Mouse (Mus musculus): ENCODE measurements around the gene Slc5a2. TPM values are rescaled to one million over a fixed set of nuclear protein-coding genes. Genes with fewer than 3 reads are reported as not detected.

Gene Slc5a2
- polyA plus RNA-seq, 1 experiment from 2014 or later = 6.6 TPM

DNA sequence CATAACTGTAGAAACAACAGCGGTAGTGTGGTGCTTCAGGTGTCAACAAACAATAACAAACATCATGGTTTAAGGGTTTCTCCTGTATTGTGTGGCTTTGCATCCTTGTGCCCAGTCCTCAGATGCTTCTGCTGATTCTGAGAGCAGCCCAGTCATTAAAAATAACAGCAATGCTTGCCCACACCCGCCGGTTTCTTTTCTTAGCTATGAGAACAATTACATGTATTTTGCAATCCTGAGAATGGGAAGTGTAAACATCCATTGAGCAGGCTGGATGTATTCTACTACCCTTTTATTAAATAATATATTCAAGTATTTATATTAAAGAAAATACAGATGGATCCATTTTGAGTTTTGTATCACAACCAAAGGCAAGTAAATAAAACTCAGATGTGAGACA is 36.7 kb downstream of the Slc5a2 start:
- no peak for TF ChIP-seq CTCF (IDR thresholded peaks at IDR 0.05; ENCODE audit: low read depth)
- DNase-seq (ENCODE audit: low spot score) = no peak
- no peaks in the 10 kb centered on the region for H3K27me3 ChIP-seq (ENCODE audit: insufficient read depth, low read length)
- no peak overlapping the region for H3K4me2 ChIP-seq (ENCODE audit: low read length)
- peaks cover 9% of the 10 kb centered on the region; the same call in 1 of the 2 replicates for H3K4me1 ChIP-seq (replicated peaks; ENCODE audit: insufficient read depth, low read length)
- ATAC-seq (replicated peaks; ENCODE audit: low FRiP score, low read depth) = no peak
- H3K27ac ChIP-seq = no peak overlapping the region
- H3K9ac ChIP-seq (ENCODE audit: low read depth, low read length) = no peak overlapping the region
- no peaks in the 10 kb centered on the region for H3K36me3 ChIP-seq (ENCODE audit: insufficient read depth, low read length)
- WGBS = 81% methylated on average over 3 of the region's 3 CpGs
- no peaks in the 10 kb centered on the region for H3K9me3 ChIP-seq (replicated peaks; ENCODE audit: low read length)
- no peak overlapping the region for H3K4me3 ChIP-seq (replicated peaks; ENCODE audit: low read depth, low read length)

DNA sequence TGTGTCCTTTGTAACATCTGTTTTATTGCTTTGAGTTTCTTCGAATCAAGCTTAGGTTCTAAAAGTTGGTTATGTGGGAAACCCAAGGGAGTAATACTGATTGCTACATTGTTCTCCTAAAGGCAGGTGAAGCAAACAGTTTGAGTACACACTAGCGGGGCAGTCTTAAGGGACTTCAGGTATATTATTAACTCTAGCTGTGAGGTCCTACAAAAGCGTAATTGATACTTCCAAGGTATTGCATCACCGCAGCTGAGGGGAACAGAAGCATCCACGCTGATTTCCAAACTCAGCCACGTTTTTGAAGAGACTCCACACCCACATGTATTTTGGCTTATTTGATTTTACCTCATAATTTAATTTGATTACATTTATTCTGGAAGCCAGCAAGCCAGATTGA is 38.7 kb downstream of the Slc5a2 start:
- ATAC-seq (replicated peaks; ENCODE audit: low FRiP score, low read depth) (no peak), DNase-seq (ENCODE audit: low spot score) (no peak)
- Histone ChIP-seq H3K27ac (no peak overlapping the region), H3K4me1 (replicated peaks; ENCODE audit: insufficient read depth, low read length) (no peaks in the 10 kb centered on the region), H3K9me3 (replicated peaks; ENCODE audit: low read length) (no peaks in the 10 kb centered on the region), H3K9ac (ENCODE audit: low read depth, low read length) (no peak overlapping the region), H3K4me2 (ENCODE audit: low read length) (no peak overlapping the region), H3K4me3 (replicated peaks; ENCODE audit: low read depth, low read length) (no peak overlapping the region), H3K36me3 (ENCODE audit: insufficient read depth, low read length) (no peaks in the 10 kb centered on the region), H3K27me3 (ENCODE audit: insufficient read depth, low read length) (no peaks in the 10 kb centered on the region)
- no peak for TF ChIP-seq CTCF (IDR thresholded peaks at IDR 0.05; ENCODE audit: low read depth)
- WGBS = 45% methylated on average over 6 of the region's 6 CpGs

DNA sequence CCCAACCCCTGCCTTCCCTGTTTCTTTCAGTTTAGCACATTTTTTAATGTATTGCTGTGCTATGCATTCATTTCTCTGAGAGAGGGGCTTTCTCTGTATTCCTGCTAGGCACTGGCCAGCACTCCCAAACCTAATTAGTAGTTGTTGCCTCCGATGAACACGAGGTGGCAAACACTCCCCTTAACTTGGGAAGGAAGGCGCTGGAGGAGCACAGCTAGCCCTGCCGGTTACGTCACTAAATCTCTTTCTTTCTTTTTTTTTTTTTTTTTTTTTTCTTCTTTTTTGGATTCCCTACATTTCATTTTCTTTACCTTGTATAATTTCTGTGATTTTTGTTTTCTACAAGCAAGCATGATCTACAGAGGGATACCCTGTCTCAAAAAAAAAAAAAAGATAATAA is 39.5 kb downstream of the Slc5a2 start:
- Histone ChIP-seq H3K9ac (ENCODE audit: low read depth, low read length) (no peak overlapping the region), H3K27ac (no peak overlapping the region), H3K4me1 (replicated peaks; ENCODE audit: insufficient read depth, low read length) (no peaks in the 10 kb centered on the region), H3K36me3 (ENCODE audit: insufficient read depth, low read length) (no peaks in the 10 kb centered on the region), H3K4me3 (replicated peaks; ENCODE audit: low read depth, low read length) (no peak overlapping the region), H3K9me3 (replicated peaks; ENCODE audit: low read length) (no peaks in the 10 kb centered on the region), H3K4me2 (ENCODE audit: low read length) (no peak overlapping the region), H3K27me3 (ENCODE audit: insufficient read depth, low read length) (no peaks in the 10 kb centered on the region)
- TF ChIP-seq CTCF (IDR thresholded peaks at IDR 0.05; ENCODE audit: low read depth) = peak; percentile 77
- WGBS = 1% methylated on average over 5 of the region's 5 CpGs
- peak; percentile 66; the same call in 1 of the 2 replicates for ATAC-seq (replicated peaks; ENCODE audit: low FRiP score, low read depth)
- peak; percentile 93 for DNase-seq (ENCODE audit: low spot score)

DNA sequence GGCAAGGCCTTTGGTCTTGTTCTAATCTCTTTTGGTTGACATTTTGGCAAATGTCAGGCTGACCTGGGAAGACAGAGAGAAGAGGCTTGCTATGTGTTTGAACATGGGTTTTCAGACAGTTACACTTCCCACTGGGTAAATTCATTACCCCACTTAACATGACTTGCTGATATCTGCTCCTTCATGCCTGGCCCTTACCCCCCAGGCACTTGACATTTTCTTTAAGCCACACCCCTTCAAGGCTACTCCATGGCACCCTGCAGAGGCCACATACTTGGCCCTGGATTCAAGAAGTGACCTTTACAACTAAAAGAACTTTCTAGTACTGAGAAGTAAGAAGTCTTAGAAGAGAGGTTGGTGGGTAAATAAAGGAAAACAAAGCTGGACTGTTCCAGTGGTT is 42.4 kb downstream of the Slc5a2 start:
- Histone ChIP-seq H3K27ac (no peak overlapping the region), H3K9ac (ENCODE audit: low read depth, low read length) (no peak overlapping the region), H3K27me3 (ENCODE audit: insufficient read depth, low read length) (no peaks in the 10 kb centered on the region), H3K9me3 (replicated peaks; ENCODE audit: low read length) (no peaks in the 10 kb centered on the region), H3K36me3 (ENCODE audit: insufficient read depth, low read length) (no peaks in the 10 kb centered on the region), H3K4me3 (replicated peaks; ENCODE audit: low read depth, low read length) (no peak overlapping the region), H3K4me1 (replicated peaks; ENCODE audit: insufficient read depth, low read length) (0 out of 2 replicates have a peak, but pooled peaks cover 5% of the 10 kb centered on the region), H3K4me2 (ENCODE audit: low read length) (no peak overlapping the region)
- no peak for TF ChIP-seq CTCF (IDR thresholded peaks at IDR 0.05; ENCODE audit: low read depth)
- no peak for DNase-seq (ENCODE audit: low spot score)
- ATAC-seq (replicated peaks; ENCODE audit: low FRiP score, low read depth) = no peak

DNA sequence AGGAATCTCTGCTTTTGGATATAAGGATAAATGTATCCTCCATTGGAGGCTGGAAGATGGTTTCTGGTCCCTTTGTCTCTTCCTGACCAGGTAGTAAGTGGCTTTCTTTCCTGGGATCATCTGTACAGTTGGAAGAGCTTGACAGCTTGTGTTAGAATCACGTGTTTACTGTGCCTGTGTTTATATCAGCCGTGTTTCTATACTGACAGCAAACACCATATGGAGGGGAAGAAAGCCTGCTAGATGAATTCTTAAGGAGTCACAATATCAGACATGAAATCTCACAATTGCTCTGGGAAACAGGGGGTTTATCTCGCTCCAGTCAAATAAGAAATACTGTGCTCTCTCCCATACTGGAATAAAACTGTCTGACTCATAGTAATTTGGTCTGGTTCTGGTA is 43.8 kb downstream of the Slc5a2 start:
- Histone ChIP-seq H3K36me3 (ENCODE audit: insufficient read depth, low read length) (no peaks in the 10 kb centered on the region), H3K4me2 (ENCODE audit: low read length) (no peak overlapping the region), H3K4me3 (replicated peaks; ENCODE audit: low read depth, low read length) (no peak overlapping the region), H3K9ac (ENCODE audit: low read depth, low read length) (0 out of 2 replicates have a peak overlapping the region, but pooled peaks have one; percentile 2), H3K27me3 (ENCODE audit: insufficient read depth, low read length) (no peaks in the 10 kb centered on the region), H3K9me3 (replicated peaks; ENCODE audit: low read length) (no peaks in the 10 kb centered on the region), H3K27ac (no peak overlapping the region), H3K4me1 (replicated peaks; ENCODE audit: insufficient read depth, low read length) (0 out of 2 replicates have a peak, but pooled peaks cover 5% of the 10 kb centered on the region)
- 34% methylated on average over 3 of the region's 3 CpGs for WGBS
- no peak for TF ChIP-seq CTCF (IDR thresholded peaks at IDR 0.05; ENCODE audit: low read depth)
- DNase-seq (ENCODE audit: low spot score) (peak; percentile 46), ATAC-seq (replicated peaks; ENCODE audit: low FRiP score, low read depth) (no peak)

DNA sequence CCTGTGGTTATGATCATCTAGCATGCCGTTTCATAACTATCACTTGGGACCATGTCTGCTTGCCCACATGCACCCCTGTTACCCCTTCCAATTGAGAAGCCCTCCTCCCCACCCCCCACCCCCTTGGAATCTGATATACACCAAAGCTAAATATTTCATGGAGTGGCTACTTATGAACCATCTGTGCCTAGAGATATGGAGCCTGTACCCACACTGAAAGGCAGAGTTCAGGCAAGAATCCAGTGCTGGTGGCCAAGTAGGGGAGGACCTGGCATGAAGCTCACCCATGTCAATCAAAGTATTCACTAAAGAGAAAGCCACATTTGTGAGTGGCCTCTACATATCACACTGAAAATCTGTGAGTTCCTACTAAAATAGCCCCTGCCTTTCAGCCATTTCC is 44.3 kb downstream of the Slc5a2 start:
- no peaks in the 10 kb centered on the region for H3K36me3 ChIP-seq (ENCODE audit: insufficient read depth, low read length)
- H3K27me3 ChIP-seq (ENCODE audit: insufficient read depth, low read length) = no peaks in the 10 kb centered on the region
- no peak for TF ChIP-seq CTCF (IDR thresholded peaks at IDR 0.05; ENCODE audit: low read depth)
- H3K4me2 ChIP-seq (ENCODE audit: low read length) = no peak overlapping the region
- no peaks in the 10 kb centered on the region for H3K9me3 ChIP-seq (replicated peaks; ENCODE audit: low read length)
- ATAC-seq (replicated peaks; ENCODE audit: low FRiP score, low read depth) (no peak), DNase-seq (ENCODE audit: low spot score) (no peak)
- 29% methylated on average over 1 of the region's 1 CpGs for WGBS
- 0 out of 2 replicates have a peak, but pooled peaks cover 5% of the 10 kb centered on the region for H3K4me1 ChIP-seq (replicated peaks; ENCODE audit: insufficient read depth, low read length)
- H3K27ac ChIP-seq = no peak overlapping the region
- no peak overlapping the region for H3K9ac ChIP-seq (ENCODE audit: low read depth, low read length)
- no peak overlapping the region for H3K4me3 ChIP-seq (replicated peaks; ENCODE audit: low read depth, low read length)

DNA sequence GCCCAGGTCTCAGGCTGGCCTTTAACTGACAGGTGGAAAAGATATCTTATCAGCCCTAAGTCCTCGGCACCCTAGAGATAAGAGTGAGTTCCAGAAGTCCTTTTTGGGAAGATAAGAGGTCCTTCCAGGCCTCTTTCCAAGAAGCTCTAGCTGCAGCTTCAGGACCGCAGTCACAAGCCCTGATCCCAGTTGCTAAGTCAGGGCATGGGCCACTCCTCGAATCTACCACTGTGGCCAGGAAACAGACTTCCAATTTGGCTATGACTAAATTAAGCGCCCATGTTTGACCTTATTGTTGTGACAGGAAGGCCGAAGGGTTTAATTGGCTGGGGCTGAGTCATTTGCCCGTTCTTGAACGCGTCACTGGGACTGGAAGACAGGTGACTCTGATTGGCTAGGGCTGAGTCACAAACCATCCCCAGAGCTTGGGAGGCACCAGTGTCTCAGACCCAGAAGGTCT is 44.8 kb downstream of the Slc5a2 start:
- WGBS = 56% methylated on average over 8 of the region's 8 CpGs
- TF ChIP-seq CTCF (IDR thresholded peaks at IDR 0.05; ENCODE audit: low read depth) = no peak
- H3K36me3 ChIP-seq (ENCODE audit: insufficient read depth, low read length) = no peaks in the 10 kb centered on the region
- DNase-seq (ENCODE audit: low spot score) (no peak), ATAC-seq (replicated peaks; ENCODE audit: low FRiP score, low read depth) (no peak)
- H3K27me3 ChIP-seq (ENCODE audit: insufficient read depth, low read length) = no peaks in the 10 kb centered on the region
- H3K9ac ChIP-seq (ENCODE audit: low read depth, low read length) = no peak overlapping the region
- H3K4me2 ChIP-seq (ENCODE audit: low read length) = no peak overlapping the region
- no peak overlapping the region for H3K27ac ChIP-seq
- 0 out of 2 replicates have a peak, but pooled peaks cover 5% of the 10 kb centered on the region for H3K4me1 ChIP-seq (replicated peaks; ENCODE audit: insufficient read depth, low read length)
- H3K9me3 ChIP-seq (replicated peaks; ENCODE audit: low read length) = no peaks in the 10 kb centered on the region
- no peak overlapping the region for H3K4me3 ChIP-seq (replicated peaks; ENCODE audit: low read depth, low read length)
